Comparison of ENCODE assay signal across 9 mouse cellular contexts in genomic region chr6:141041358-141041757, GRCm38 (mm10).
DNase-seq lines count a peak whose midpoint lies in the region; ATAC-seq lines count a peak whose summit lies in the region.
"Had no signal": no experiment of that assay in that cellular context is flagged by ENCODE, and none has a peak within 500 bp of the region (broad histone marks: within the 10 kb centered on the region; RNA-seq: fewer than 3 reads in every experiment).

No protein-coding gene starts in this region.

- 21% methylated on average over 5 of the region's 5 CpGs for WGBS in heart, embryonic 12.5 days
- WGBS in midbrain, embryonic 15.5 days = 55% methylated on average over 5 of the region's 5 CpGs

- ATAC-seq in heart, embryonic 12.5 days (ENCODE audit: insufficient number of reproducible peaks, low FRiP score) = peak; percentile 61; the same call in 1 of the 2 replicates
- ATAC-seq in midbrain, embryonic 15.5 days (replicated peaks) = peak; percentile 54; the same call in 1 of the 2 replicates
- no peak for ATAC-seq in megakaryocyte, adult 5-6 weeks (ENCODE audit: poor library complexity, severe bottlenecking)

- H3K4me1 ChIP-seq in heart, embryonic 12.5 days (replicated peaks) = peaks cover 10% of the 10 kb centered on the region
- peaks cover 3% of the 10 kb centered on the region; the same call in 1 of the 2 replicates for H3K4me1 ChIP-seq in midbrain, embryonic 15.5 days
- H3K4me1 ChIP-seq: limb, embryonic 15.5 days had no signal

- H3K9me3 ChIP-seq in heart, embryonic 12.5 days (replicated peaks) = no peaks in the 10 kb centered on the region
- H3K9me3 ChIP-seq in midbrain, embryonic 15.5 days = no peaks in the 10 kb centered on the region
- H3K9me3 ChIP-seq: limb, embryonic 15.5 days had no signal

- H3K9ac ChIP-seq in heart, embryonic 12.5 days = 0 out of 2 replicates have a peak overlapping the region, but pooled peaks have one; percentile 0
- no peak overlapping the region for H3K9ac ChIP-seq in midbrain, embryonic 15.5 days
- H3K9ac ChIP-seq: limb, embryonic 15.5 days had no signal

- no peaks in the 10 kb centered on the region for H3K27me3 ChIP-seq in heart, embryonic 12.5 days (replicated peaks)
- H3K27me3 ChIP-seq in midbrain, embryonic 15.5 days (replicated peaks) = no peaks in the 10 kb centered on the region
- H3K27me3 ChIP-seq: limb, embryonic 15.5 days had no signal

- DNase-seq in kidney, adult 11 months = peak; percentile 13
- no peak for DNase-seq in kidney, adult 8-10 months
- peak; percentile 10 for DNase-seq in kidney, adult 9 months
- no peak for DNase-seq in right cerebral cortex, adult 2 months (ENCODE audit: low spot score in 2 of 2)
- DNase-seq in left cerebral cortex, adult 8-10 months (ENCODE audit: low spot score in 2 of 2) = no peak

- H3K4me2 ChIP-seq in heart, embryonic 12.5 days = peak overlapping the region; percentile 38
- H3K4me2 ChIP-seq in midbrain, embryonic 15.5 days = no peak overlapping the region
- H3K4me2 ChIP-seq: limb, embryonic 15.5 days had no signal

- no peaks in the 10 kb centered on the region for H3K36me3 ChIP-seq in heart, embryonic 12.5 days
- H3K36me3 ChIP-seq in midbrain, embryonic 15.5 days (replicated peaks) = no peaks in the 10 kb centered on the region
- H3K36me3 ChIP-seq: limb, embryonic 15.5 days had no signal

- no peak overlapping the region for H3K4me3 ChIP-seq in heart, embryonic 12.5 days
- H3K4me3 ChIP-seq in midbrain, embryonic 15.5 days = no peak overlapping the region
- H3K4me3 ChIP-seq: limb, embryonic 15.5 days had no signal

- peak overlapping the region; percentile 46; the same call in 1 of the 2 replicates for H3K27ac ChIP-seq in heart, embryonic 12.5 days (ENCODE audit: poor library complexity, severe bottlenecking)
- H3K27ac ChIP-seq in midbrain, embryonic 15.5 days = no peak overlapping the region
- H3K27ac ChIP-seq: limb, embryonic 15.5 days had no signal

Comparison
In these comparisons a context has a peak if more than half of its experiments do, and no peak if none do; other contexts are left out.
1. DNase-seq: peak in kidney, adult 11 months (single experiment) and kidney, adult 9 months (single experiment); none in kidney, adult 8-10 months (0 of 2), right cerebral cortex, adult 2 months (0 of 2) and left cerebral cortex, adult 8-10 months (0 of 2).